Mouse (Mus musculus): ENCODE measurements around the gene Gsn.

GRCm38 (mm10) chr2:35260291-35260690 is 4.1 kb downstream of the Gsn start:
- TF ChIP-seq CTCF (IDR thresholded peaks at IDR 0.05; ENCODE audit: extremely low read depth, insufficient read depth, low read length) (no peak), POLR2A (IDR thresholded peaks at IDR 0.05; ENCODE audit: extremely low read depth, insufficient read depth, low read length) (no peak)

Measured in cortical plate, adult 2 months (tissue).